Mouse (Mus musculus): ENCODE data around the gene Nup62.

Nup62 gene

GRCm38 (mm10) chr7:44850146-44850545 lies 34.3 kb downstream of the Nup62 start:
- peak; percentile 83 to 86 for DNase-seq

DNA sequence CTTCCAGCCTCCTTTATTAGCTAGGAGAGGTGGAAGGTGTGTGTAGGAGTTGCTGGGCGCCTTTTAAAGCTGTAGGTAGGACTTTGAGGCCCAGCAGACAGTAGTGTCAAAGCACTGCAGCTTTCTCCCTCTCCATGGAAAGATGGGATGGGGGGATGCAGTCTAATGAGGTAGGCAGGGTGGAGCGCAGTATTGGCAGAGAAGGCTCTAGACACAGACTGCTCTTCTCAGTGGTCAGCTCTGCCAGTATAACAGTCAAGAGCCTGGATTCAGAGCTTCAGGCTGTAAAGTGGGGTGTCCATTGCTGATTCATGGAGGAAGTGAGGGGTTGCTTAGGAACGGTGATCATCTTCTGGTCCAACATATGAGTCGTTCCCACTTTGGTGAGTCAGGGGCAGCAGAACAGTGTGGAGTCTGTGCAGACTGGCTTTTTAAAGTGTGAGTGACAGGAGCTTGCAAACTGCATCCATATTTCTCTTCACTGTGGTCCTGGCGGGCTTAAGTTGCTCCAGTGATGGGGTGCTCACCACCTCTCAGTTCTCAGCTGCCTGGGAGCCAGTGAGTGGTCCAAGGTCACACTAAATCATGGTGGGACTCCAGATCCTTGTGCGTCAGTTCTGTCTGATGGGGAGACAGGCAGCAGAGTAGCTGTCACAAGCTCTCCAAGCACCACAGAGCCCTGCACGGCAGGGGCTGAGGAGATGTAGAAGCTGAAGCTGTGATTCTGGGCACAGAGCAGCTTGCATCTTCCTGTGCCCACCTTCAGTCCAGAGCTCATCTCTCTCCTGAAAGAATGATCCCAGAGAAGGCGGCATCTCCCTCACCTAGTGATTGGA lies 35.1 kb downstream of the Nup62 start:
- no peak for DNase-seq

GRCm38 (mm10) chr7:44851625-44852234 lies 35.8 kb downstream of the Nup62 start:
- no peak for DNase-seq

GRCm38 (mm10) chr7:44852259-44853027 lies 36.6 kb downstream of the Nup62 start:
- no peak for DNase-seq

- no peak for DNase-seq
These were observed 37.2 kb downstream of the Nup62 start for GRCm38 (mm10) chr7:44853065-44853464.

GRCm38 (mm10) chr7:44853596-44854355 lies 37.9 kb downstream of the Nup62 start:
- no peak for DNase-seq

DNA sequence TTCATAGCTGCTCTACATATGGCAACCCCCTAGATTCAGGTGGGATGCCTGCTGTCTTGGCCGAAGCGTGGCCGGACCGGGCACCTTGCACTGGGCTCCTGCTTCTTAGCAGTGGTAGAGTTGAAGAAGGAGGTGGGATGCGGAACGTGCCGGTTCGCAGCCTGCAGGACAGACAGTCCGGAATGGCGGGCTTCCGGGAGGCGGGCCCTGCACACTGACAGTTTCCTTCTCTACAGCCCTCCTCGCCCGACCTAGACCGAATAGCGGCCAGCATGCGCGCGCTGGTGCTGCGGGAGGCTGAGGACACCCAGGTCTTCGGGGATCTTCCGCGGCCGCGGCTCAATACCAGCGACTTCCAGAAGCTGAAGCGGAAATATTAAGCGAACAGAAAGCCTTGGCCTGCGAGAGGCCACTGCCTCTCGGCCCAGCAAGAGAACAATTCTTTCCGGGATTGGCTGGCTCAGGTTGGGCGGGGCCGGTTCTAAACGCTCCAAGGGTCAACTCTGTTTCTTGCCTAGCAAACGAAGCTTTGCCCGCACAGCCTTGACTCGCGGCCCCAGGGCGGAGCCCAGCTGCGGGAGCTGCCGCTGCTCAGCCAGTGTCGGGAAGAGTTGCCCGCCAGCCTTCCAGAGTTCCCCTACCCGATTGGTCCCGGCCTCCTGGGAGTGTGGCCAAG lies 38.6 kb downstream of the Nup62 start:
- peak; percentile 90 to 95 for DNase-seq

- DNase-seq, result no peak
These were observed 39.1 kb downstream of the Nup62 start for GRCm38 (mm10) chr7:44855036-44855435.

- DNase-seq, result no peak
These were observed 40.5 kb downstream of the Nup62 start for GRCm38 (mm10) chr7:44856265-44856916.

- DNase-seq, result peak; percentile 91 to 92
These were observed 41.2 kb downstream of the Nup62 start, which contains the start of gene Pnkp for GRCm38 (mm10) chr7:44857042-44857552. Pnkp (plus strand) TSS chr7:44857139.

- DNase-seq, result peak; percentile 57 to 64
These were observed 42.0 kb downstream of the Nup62 start for GRCm38 (mm10) chr7:44857905-44858304.

- no peak for DNase-seq
These were observed 44.0 kb downstream of the Nup62 start for GRCm38 (mm10) chr7:44859896-44860295.

DNA sequence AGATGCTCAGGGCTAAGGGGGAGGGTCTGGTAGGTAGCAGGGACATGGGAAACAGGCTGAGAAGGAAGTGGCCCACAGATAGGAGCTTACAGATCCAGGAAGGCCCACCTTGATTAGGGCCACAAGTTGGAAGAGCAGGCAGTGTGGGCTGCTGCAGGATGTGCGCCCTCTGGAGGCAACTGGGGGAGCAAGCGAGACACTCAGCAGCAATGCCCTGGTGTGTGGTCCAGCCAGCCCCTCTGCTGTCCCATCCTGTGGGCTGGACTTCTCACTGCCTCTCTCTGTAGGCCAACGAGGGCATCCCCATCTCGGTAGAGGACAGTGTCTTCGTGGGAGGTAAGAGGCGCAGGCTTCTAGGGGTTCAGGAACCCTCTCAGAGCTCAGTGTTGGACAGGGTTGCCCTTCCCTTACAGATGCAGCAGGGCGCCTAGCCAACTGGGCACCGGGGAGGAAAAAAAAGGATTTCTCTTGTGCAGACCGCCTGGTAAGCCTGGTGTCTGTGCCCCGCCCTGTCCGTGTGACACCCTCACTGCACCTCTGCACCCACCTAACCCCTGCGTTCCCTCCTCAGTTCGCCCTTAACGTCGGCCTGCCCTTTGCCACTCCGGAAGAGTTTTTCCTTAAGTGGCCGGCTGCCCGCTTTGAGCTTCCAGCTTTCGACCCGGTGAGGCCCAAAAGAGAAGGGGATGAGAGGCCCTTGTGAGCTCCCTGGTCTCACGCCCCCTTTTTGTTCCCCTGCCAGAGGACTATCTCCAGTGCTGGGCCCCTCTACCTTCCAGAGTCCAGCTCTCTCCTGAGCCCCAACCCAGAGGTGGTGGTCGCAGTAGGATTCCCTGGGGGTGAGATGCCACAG lies 44.9 kb downstream of the Nup62 start:
- peak; percentile 82 to 83 for DNase-seq

DNA sequence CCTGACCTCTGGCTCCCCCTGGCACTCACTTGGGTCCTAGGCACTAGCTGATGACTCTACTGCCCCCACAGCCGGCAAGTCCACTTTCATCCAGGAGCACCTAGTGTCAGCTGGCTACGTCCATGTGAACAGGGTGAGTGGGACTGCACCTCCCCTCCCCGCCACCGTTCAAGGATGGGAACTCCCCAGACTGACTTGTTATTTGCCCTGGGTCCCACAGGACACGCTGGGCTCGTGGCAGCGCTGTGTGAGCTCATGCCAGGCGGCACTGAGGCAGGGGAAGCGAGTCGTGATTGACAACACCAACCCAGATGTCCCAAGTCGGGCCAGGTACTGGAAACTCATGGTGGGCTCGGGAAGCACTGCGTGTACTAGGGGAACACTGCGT lies 45.5 kb downstream of the Nup62 start:
- no peak for DNase-seq

DNA sequence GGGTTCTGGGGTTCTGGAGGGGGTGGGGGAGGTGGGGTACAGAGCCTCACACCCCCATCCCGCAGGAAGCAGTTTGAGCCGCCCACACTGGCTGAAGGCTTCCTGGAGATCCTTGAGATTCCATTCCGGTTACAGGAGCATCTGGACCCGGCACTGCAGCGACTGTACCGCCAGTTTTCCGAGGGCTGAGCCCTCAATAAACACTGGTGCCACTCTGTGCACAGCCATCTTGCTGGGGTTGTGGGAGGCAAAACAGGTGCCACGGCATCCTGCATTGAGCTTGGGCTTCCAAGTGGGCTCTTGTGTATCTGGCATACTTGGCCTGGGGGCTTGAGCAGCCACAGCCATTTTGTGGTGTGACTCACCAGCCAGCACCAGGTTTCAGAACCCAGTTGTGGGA lies 46.5 kb downstream of the Nup62 start:
- no peak for DNase-seq

DNA sequence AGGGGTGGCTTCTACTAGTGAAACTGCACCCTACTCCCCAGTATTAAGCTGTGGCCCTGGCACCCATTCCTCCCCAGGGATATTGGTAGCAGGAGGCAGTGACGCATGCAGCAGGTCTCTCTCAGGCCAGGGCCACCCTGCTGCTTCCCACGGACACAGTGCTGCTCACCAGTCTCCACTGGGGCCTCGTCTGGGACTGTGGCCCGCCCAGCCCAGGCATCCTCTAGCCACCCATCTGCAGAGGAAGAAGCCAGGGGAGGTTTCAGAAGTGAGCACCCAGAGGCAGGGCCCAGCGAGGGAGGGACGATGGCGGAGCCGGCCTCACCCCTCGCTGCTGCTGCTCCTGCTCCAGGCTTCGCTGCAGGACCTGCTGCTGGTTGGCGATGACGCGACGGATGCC lies 47.3 kb downstream of the Nup62 start:
- DNase-seq, result no peak

GRCm38 (mm10) chr7:44863982-44864494 lies 48.1 kb downstream of the Nup62 start:
- no peak for DNase-seq

DNA sequence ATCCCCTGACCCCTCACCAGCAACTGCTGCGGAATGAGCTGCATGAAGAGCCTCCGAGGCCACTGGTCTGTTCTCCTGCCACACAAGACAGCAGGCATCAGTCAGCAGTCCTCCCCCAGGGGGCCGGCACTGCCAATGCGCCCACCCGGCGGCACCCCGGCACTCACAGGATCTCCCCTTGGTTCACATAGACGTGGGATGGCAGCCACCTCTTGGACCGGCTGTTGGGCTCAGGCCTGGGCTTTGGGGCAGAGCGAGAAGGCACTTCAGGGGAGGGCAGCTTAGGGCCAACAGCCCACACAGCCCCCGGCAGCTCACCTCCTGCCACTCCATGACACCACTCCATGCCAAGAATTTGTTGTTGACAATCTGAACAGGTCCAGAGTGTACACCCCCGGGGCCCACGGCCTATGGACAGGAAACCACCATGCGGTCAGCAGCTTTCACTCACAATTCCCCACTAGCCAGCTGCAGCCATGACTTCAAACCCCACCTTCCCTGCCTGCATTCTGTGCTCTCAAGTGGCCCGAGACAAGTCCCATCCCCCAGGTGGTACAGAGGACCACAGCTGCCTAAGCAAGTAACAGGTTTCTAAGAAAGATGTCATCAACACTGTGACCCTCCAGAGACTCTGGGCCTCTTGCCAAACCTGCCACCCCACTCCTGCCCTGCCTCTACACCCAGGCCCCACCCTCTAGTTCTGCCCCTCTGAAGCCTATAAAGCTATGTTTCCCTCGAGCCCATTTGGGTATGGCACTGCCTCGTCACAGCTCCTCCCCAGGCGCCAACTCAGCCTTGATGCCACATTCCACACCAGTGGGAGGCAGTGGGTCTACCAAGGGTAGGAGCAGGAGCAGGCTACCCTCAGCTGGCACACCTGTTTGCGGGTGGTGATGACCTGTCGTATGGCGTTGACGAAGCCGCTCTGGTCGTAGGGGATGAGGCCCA lies 49.0 kb downstream of the Nup62 start:
- DNase-seq, result peak; percentile 59 to 74

All from lung, postnatal 4 days (tissue).